Mouse (Mus musculus) leukemia stem cell, adult 10-12 weeks (primary cell): Measurements from ENCODE around the gene Gm28041. TPM values are rescaled to one million over a fixed set of nuclear protein-coding genes. Genes with fewer than 3 reads are reported as not detected.

Experiments used
- polyA plus RNA-seq: library from polyadenylated mRNA; stranded (reverse); fragments of >175 nt; gene quantifications from 2 replicates; pipeline ENCODE4 v1.2.3, GENCODE M21; 2012; ENCODE audit warnings: low replicate concordance

Gm28041 gene
- not detected in 2 replicates for polyA plus RNA-seq

DNA sequence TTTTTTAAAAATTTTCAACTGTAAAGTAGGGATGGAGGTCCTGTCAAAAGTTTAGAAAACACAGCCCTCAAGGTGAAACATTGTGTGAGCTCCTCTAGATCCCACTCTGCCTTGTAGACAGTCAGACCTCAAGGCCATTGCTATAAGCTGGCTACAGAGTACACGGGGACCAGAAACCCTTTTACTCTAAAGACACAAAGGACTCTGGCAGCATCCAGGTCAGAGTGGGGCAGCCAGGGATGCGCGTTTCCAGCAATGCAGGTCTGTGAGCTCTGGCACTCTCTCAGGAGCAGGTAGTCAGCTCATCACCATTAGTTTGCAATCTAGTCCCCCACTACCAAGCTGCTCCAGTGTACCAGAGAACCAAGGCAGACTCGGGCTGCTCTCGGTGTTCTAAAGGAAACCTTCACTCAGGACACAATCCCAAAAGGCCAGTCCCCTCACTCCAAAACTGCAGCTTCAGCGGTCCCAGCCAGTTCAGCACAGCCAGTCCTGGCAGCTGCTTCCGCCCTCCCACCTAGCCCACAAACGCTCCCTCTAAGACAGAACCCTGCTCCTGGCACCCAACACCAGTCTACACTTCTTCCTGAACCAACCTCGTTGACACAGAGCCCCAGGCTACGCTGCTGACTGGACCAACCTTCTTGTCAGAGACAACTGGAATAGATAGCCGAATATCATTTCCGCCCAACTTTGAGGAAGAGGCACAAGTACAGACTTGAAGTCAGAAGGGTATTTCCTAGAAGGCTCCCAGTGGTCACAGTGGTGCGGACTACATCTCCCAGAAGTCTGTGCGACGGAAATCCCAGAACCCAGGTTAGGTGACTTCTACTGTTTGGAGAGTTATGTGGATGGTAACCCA, at the start of gene Gm28041, which contains the start of gene Zfp456:
Gene Gm28041 (minus strand): TSS at position 684 of the 862 bp plus-strand sequence.
Gene Zfp456 (minus strand): TSS at position 761 of the 862 bp plus-strand sequence.

GRCm38 (mm10) chr13:67421207-67421857, 45.8 kb upstream of the Gm28041 start, which contains the start of gene Zfp459:
Gene Zfp459, minus strand, starts transcription at chr13:67421418.

DNA sequence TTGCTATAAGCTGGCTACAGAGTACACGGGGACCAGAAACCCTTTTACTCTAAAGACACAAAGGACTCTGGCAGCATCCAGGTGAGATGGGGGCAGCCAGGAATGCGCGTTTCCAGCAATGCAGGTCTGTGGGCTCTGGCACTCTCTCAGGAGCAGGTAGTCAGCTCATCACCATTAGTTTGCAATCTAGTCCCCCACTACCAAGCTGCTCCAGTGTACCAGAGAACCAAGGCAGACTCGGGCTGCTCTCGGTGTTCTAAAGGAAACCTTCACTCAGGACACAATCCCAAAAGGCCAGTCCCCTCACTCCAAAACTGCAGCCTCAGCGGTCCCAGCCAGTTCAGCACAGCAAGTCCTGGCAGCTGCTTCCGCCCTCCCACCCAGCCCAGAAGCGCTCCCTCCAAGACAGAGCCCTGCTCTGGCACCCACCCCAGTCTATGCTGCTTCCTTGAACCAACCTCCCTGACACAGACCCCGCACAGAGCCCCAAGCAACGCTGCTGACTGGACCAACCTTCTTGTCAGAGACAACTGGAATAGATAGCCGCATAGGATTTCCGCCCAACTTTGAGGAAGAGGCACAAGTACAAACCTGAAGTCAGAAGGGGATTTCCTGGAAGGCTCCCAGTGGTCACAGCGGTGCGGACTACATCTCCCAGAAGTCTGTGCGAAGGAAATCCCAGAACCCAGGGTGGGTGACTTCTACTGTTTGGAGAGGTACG, 23.8 kb upstream of the Gm28041 start, which contains the start of gene Zfp429:
Gene Zfp429 (minus strand): TSS at position 637 of the 721 bp plus-strand sequence.

DNA sequence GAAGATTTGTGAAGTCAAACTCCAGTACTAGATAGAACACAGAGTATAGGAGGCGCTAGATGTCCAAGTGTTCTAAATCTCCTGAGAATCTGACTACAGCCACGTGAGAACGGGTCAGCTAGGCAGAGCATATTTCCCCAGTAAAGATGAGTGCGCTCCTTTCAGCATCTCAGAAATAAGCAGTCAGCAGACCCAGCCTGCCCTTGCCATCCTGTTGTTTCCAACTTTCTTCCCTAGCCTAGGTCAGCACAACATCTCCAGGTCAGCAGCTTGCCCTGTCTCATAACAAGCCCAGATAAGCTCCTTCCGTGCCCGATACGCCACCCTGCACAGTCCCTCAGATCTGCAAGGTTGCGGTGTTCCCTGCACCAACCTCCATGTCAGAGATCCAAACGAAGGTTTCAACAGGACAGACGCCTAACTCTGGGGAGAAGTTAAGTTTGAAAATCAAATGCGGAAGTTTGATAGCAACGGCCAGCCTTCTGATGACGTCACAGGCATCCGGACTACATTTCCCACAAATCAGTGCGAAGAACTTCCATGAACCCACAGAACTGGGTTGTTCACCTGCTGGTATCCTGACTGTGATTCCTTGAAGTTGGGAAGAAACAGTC, 15.3 kb downstream of the Gm28041 start, which contains the start of the genes Gm28044 and Zfp953:
Gene Gm28044 (minus strand): TSS at position 406 of the 614 bp plus-strand sequence.
Gene Zfp953 (minus strand): TSS at position 475 of the 614 bp plus-strand sequence.

GRCm38 (mm10) chr13:67332019-67332724, 43.4 kb downstream of the Gm28041 start, which contains the start of gene Zfp595:
Gene Zfp595, minus strand, starts transcription at chr13:67332570.

DNA sequence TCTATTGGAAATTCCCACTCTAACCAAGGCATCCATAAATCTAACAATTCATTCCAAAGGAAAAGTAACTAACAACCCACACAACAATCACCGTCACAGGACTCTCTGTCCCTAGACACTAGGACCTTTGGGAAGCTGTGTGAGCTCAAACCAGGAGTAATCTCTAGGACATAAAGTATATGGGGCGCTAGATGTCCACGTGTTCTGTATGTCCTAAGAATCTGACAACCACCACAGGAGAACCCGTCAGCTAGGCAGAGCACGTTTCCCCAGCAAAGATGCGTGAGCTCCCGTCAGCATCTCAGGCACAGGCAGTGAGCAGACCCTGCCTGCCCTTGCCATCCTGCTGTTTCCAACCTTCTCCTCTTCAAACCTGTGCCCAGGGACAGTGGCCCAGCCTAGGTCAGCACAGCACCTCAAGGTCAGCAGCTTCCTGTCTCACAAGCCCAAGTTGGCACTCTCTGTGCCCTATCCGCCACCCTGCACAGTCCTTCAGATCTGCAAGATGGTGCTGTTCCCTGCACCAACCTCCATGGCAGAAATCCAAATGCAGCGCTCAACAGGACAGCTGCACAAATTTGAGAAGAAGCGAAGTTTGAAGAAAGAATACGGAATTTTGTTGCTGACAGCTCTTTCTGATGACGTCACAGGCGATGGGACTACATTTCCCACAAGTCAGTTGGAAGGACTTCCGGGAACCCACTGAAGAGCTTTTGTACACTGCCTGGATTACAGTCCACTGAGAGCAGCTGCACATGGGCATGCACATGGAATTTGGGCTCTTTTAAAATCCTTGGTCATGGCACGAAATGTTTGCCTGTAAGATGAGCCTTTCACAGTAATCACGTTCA, 69.5 kb downstream of the Gm28041 start, which contains the start of gene Zfp457:
Gene Zfp457 (minus strand): TSS at position 664 of the 851 bp plus-strand sequence.

Other genes with a start within 250 kb of the Gm28041 start
- 0.08 and 0.12 TPM in 2 replicates for gene Rsl1, start 202.6 kb downstream of the Gm28041 start, polyA plus RNA-seq
- 0.18 TPM in 1 of 2 replicates, not detected in the other for gene Zfp455, start 181.2 kb downstream of the Gm28041 start, polyA plus RNA-seq
- gene Zfp458, start 97.3 kb downstream of the Gm28041 start, polyA plus RNA-seq: 0.06 and 0.10 TPM in 2 replicates
- not detected in 2 replicates for gene Zfp457, start 69.2 kb downstream of the Gm28041 start, polyA plus RNA-seq
- 0.16 and 0.20 TPM in 2 replicates for gene Zfp595, start 43.2 kb downstream of the Gm28041 start, polyA plus RNA-seq
- gene Gm28044, start 15.2 kb downstream of the Gm28041 start, polyA plus RNA-seq: not detected in 2 replicates
- gene Zfp953, start 15.1 kb downstream of the Gm28041 start, polyA plus RNA-seq: 0.25 TPM in 1 of 2 replicates, not detected in the other
- 0.19 TPM in 1 of 2 replicates, not detected in the other for gene Zfp456, start 77 bp upstream of the Gm28041 start, polyA plus RNA-seq
- 2.2 TPM in 1 of 2 replicates, not detected in the other for gene Zfp429, start 24.1 kb upstream of the Gm28041 start, polyA plus RNA-seq
- 0.38 TPM in 1 of 2 replicates, not detected in the other for gene Zfp459, start 45.7 kb upstream of the Gm28041 start, polyA plus RNA-seq
- gene Zfp874a, start 75.9 kb upstream of the Gm28041 start, polyA plus RNA-seq: 0.36 TPM in 1 of 2 replicates, not detected in the other
- 0.07 and 0.36 TPM in 2 replicates for gene Zfp874b, start 108.5 kb upstream of the Gm28041 start, polyA plus RNA-seq
- gene Zfp58, start 124.8 kb upstream of the Gm28041 start, polyA plus RNA-seq: 0.20 TPM in 1 of 2 replicates, not detected in the other
- gene Gm26965, start 150.4 kb upstream of the Gm28041 start, polyA plus RNA-seq: not detected in 2 replicates
- gene Zfp87, start 150.4 kb upstream of the Gm28041 start, polyA plus RNA-seq: 0.08 and 1.3 TPM in 2 replicates
- gene Zfp748, start 178.1 kb upstream of the Gm28041 start, polyA plus RNA-seq: 0.14 and 0.32 TPM in 2 replicates
- gene Zfp729b, start 234.0 kb upstream of the Gm28041 start, polyA plus RNA-seq: 0.56 TPM in 1 of 2 replicates, not detected in the other